Mouse (Mus musculus): Measurements from ENCODE around the gene Lrr1. TPM values are rescaled to one million over a fixed set of nuclear protein-coding genes. Genes with fewer than 3 reads are reported as not detected.

The Lrr1 gene
- total RNA-seq, 1 experiment, result 10.4 TPM

- no peak for DNase-seq (ENCODE audit: low read depth, low spot score)
- in situ Hi-C loops (cut with MboI; ENCODE audit: low sequenced_read_pairs in 2 of 2, unreplicated experiment in 2 of 2), result no loop called here
Measured at GRCm38 (mm10) chr12:69147166-69147735, 21.4 kb upstream of the Lrr1 start.

DNA sequence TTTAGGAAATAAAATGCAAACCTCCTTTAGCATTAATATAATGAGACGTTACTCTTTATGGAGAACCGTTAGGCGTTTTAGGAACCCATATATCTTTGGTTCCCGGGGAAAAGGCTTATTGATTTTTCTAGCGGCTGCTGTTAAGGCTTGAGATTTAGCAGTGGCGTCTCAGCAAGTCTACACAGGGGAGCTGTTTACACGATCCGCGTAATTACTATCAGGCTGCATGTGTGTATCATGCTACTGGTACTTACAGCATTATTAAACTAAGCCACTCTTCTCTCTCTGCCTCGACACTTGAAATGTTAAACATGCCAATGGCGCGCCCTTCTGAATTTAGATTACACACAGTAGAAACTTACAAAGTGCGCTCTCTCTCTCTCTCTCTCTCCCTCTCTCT is 18.6 kb upstream of the Lrr1 start:
- in situ Hi-C loops (cut with MboI; ENCODE audit: low sequenced_read_pairs in 2 of 2, unreplicated experiment in 2 of 2), result no loop called here
- no peaks in the 10 kb centered on the region for H3K36me3 ChIP-seq (ENCODE audit: control insufficient read depth, insufficient read depth, low read length, poor library complexity, severe bottlenecking)
- no peak overlapping the region for H3K27ac ChIP-seq (ENCODE audit: insufficient read depth, low read depth, low read length, poor library complexity, severe bottlenecking)
- no peak overlapping the region for H3K9ac ChIP-seq (ENCODE audit: insufficient read depth, low read depth, low read length, poor library complexity, severe bottlenecking)
- TF ChIP-seq ZC3H11A (IDR thresholded peaks at IDR 0.05; ENCODE audit: borderline replicate concordance, low read depth, low read length), result no peak
- no peak for TF ChIP-seq HCFC1 (IDR thresholded peaks at IDR 0.05; ENCODE audit: borderline replicate concordance, insufficient read depth, low read length)
- TF ChIP-seq ZNF384 (IDR thresholded peaks at IDR 0.05; ENCODE audit: low read depth, low read length), result no peak
- TF ChIP-seq MAFK (IDR thresholded peaks at IDR 0.05; ENCODE audit: insufficient read depth, low read depth, low read length), result no peak
- no peak for TF ChIP-seq CHD2 (IDR thresholded peaks at IDR 0.05; ENCODE audit: low read depth, low read length)
- peaks cover 0 to 3% of the 10 kb centered on the region in 2 experiments; a peak in 2 of 4 replicates for H3K4me1 ChIP-seq (ENCODE audit: control insufficient read depth in 2 of 2, insufficient read depth in 2 of 2, low read length in 2 of 2, poor library complexity in 1 of 2)
- H3K4me3 ChIP-seq (ENCODE audit: insufficient read depth in 1 of 2, low read depth in 1 of 2, low read length in 2 of 2, poor library complexity in 1 of 2, severe bottlenecking in 1 of 2), result no peak overlapping the region
- DNase-seq (ENCODE audit: low read depth, low spot score), result no peak
- no peaks in the 10 kb centered on the region for H3K9me3 ChIP-seq (ENCODE audit: control insufficient read depth, insufficient read depth, low read depth, low read length)

More at GRCm38 (mm10) chr12:69147166-69147735, 21.4 kb upstream of the Lrr1 start:
- Histone ChIP-seq H3K9me3 (ENCODE audit: control insufficient read depth, insufficient read depth, low read depth, low read length) (no peaks in the 10 kb centered on the region), H3K9ac (ENCODE audit: insufficient read depth, low read depth, low read length, poor library complexity, severe bottlenecking) (no peak overlapping the region), H3K36me3 (ENCODE audit: control insufficient read depth, insufficient read depth, low read length, poor library complexity, severe bottlenecking) (no peaks in the 10 kb centered on the region), H3K4me3 (ENCODE audit: insufficient read depth in 1 of 2, low read depth in 1 of 2, low read length in 2 of 2, poor library complexity in 1 of 2, severe bottlenecking in 1 of 2) (no peak overlapping the region), H3K27ac (ENCODE audit: insufficient read depth, low read depth, low read length, poor library complexity, severe bottlenecking) (no peak overlapping the region), H3K4me1 (ENCODE audit: control insufficient read depth in 2 of 2, insufficient read depth in 2 of 2, low read length in 2 of 2, poor library complexity in 1 of 2) (peaks cover 0 to 6% of the 10 kb centered on the region in 2 experiments; a peak in 2 of 4 replicates)
- no peak for TF ChIP-seq HCFC1 (IDR thresholded peaks at IDR 0.05; ENCODE audit: borderline replicate concordance, insufficient read depth, low read length)
- TF ChIP-seq ZC3H11A (IDR thresholded peaks at IDR 0.05; ENCODE audit: borderline replicate concordance, low read depth, low read length), result no peak
- TF ChIP-seq MAFK (IDR thresholded peaks at IDR 0.05; ENCODE audit: insufficient read depth, low read depth, low read length), result no peak
- TF ChIP-seq ZNF384 (IDR thresholded peaks at IDR 0.05; ENCODE audit: low read depth, low read length), result no peak
- TF ChIP-seq CHD2 (IDR thresholded peaks at IDR 0.05; ENCODE audit: low read depth, low read length), result no peak

- Histone ChIP-seq H3K9me3 (ENCODE audit: control insufficient read depth, insufficient read depth, low read depth, low read length) (no peaks in the 10 kb centered on the region), H3K4me3 (ENCODE audit: insufficient read depth in 1 of 2, low read depth in 1 of 2, low read length in 2 of 2, poor library complexity in 1 of 2, severe bottlenecking in 1 of 2) (no peak overlapping the region), H3K36me3 (ENCODE audit: control insufficient read depth, insufficient read depth, low read length, poor library complexity, severe bottlenecking) (peaks cover 14% of the 10 kb centered on the region), H3K27ac (ENCODE audit: insufficient read depth, low read depth, low read length, poor library complexity, severe bottlenecking) (no peak overlapping the region), H3K9ac (ENCODE audit: insufficient read depth, low read depth, low read length, poor library complexity, severe bottlenecking) (no peak overlapping the region), H3K4me1 (ENCODE audit: control insufficient read depth in 2 of 2, insufficient read depth in 2 of 2, low read length in 2 of 2, poor library complexity in 1 of 2) (peaks cover 0 to 4% of the 10 kb centered on the region in 2 experiments; a peak in 2 of 4 replicates)
- no peak for TF ChIP-seq ZNF384 (IDR thresholded peaks at IDR 0.05; ENCODE audit: low read depth, low read length)
- no peak for TF ChIP-seq ZC3H11A (IDR thresholded peaks at IDR 0.05; ENCODE audit: borderline replicate concordance, low read depth, low read length)
- no peak for TF ChIP-seq CHD2 (IDR thresholded peaks at IDR 0.05; ENCODE audit: low read depth, low read length)
- TF ChIP-seq HCFC1 (IDR thresholded peaks at IDR 0.05; ENCODE audit: borderline replicate concordance, insufficient read depth, low read length), result no peak
- TF ChIP-seq MAFK (IDR thresholded peaks at IDR 0.05; ENCODE audit: insufficient read depth, low read depth, low read length), result no peak
- in situ Hi-C loops (cut with MboI; ENCODE audit: low sequenced_read_pairs in 2 of 2, unreplicated experiment in 2 of 2), result no loop called here
- DNase-seq (ENCODE audit: low read depth, low spot score), result no peak
Measured at GRCm38 (mm10) chr12:69155923-69156322, 12.7 kb upstream of the Lrr1 start.

- TF ChIP-seq CHD2 (IDR thresholded peaks at IDR 0.05; ENCODE audit: low read depth, low read length) (no peak), ZC3H11A (IDR thresholded peaks at IDR 0.05; ENCODE audit: borderline replicate concordance, low read depth, low read length) (no peak), HCFC1 (IDR thresholded peaks at IDR 0.05; ENCODE audit: borderline replicate concordance, insufficient read depth, low read length) (no peak), MAFK (IDR thresholded peaks at IDR 0.05; ENCODE audit: insufficient read depth, low read depth, low read length) (no peak), ZNF384 (IDR thresholded peaks at IDR 0.05; ENCODE audit: low read depth, low read length) (no peak)
- in situ Hi-C loops (cut with MboI; ENCODE audit: low sequenced_read_pairs in 2 of 2, unreplicated experiment in 2 of 2), result no loop called here
Measured at GRCm38 (mm10) chr12:69156436-69156835, 12.2 kb upstream of the Lrr1 start.

More at GRCm38 (mm10) chr12:69156436-69156835, 12.2 kb upstream of the Lrr1 start:
- H3K27ac ChIP-seq (ENCODE audit: insufficient read depth, low read depth, low read length, poor library complexity, severe bottlenecking), result no peak overlapping the region
- H3K9me3 ChIP-seq (ENCODE audit: control insufficient read depth, insufficient read depth, low read depth, low read length), result no peaks in the 10 kb centered on the region
- peaks cover 14% of the 10 kb centered on the region for H3K36me3 ChIP-seq (ENCODE audit: control insufficient read depth, insufficient read depth, low read length, poor library complexity, severe bottlenecking)
- H3K4me1 ChIP-seq (ENCODE audit: control insufficient read depth in 2 of 2, insufficient read depth in 2 of 2, low read length in 2 of 2, poor library complexity in 1 of 2), result peaks cover 0 to 4% of the 10 kb centered on the region in 2 experiments; a peak in 2 of 4 replicates
- no peak overlapping the region for H3K9ac ChIP-seq (ENCODE audit: insufficient read depth, low read depth, low read length, poor library complexity, severe bottlenecking)
- DNase-seq (ENCODE audit: low read depth, low spot score), result no peak
- no peak overlapping the region for H3K4me3 ChIP-seq (ENCODE audit: insufficient read depth in 1 of 2, low read depth in 1 of 2, low read length in 2 of 2, poor library complexity in 1 of 2, severe bottlenecking in 1 of 2)
